Mouse (Mus musculus) effector memory CD4-positive, alpha-beta T cell, adult 7 months (primary cell): ENCODE results near the gene Vmn2r75. TPM values are rescaled to one million over a fixed set of nuclear protein-coding genes. Genes with fewer than 3 reads are reported as not detected.

Source experiments
- polyA plus RNA-seq: library from polyadenylated mRNA; unstranded; fragments of 100-300 nt; shearing (Covaris generic); gene quantifications from one replicate; pipeline ENCODE4 v1.2.1, GENCODE M21; 2017

Vmn2r75 gene
- polyA plus RNA-seq: not detected

GRCm38 (mm10) chr7:86171678-86172077, at the start of gene Vmn2r75:
TSS of gene Vmn2r75 (minus strand) at chr7:86171778.

Other genes with a start within 250 kb of the Vmn2r75 start
- 0.05 TPM for gene Vmn2r74, start 210.1 kb downstream of the Vmn2r75 start, polyA plus RNA-seq
- gene Vmn2r76, start 74.5 kb upstream of the Vmn2r75 start, polyA plus RNA-seq: 0.20 TPM
- gene Olfr310, start 105.4 kb upstream of the Vmn2r75 start, polyA plus RNA-seq: not detected
- not detected for gene Olfr309, start 141.9 kb upstream of the Vmn2r75 start, polyA plus RNA-seq
- gene Olfr308, start 153.9 kb upstream of the Vmn2r75 start, polyA plus RNA-seq: not detected
- 0.11 TPM for gene Olfr307, start 165.8 kb upstream of the Vmn2r75 start, polyA plus RNA-seq
- not detected for gene Olfr305, start 195.2 kb upstream of the Vmn2r75 start, polyA plus RNA-seq
- not detected for gene Olfr304, start 214.9 kb upstream of the Vmn2r75 start, polyA plus RNA-seq
- gene Olfr303, start 226.0 kb upstream of the Vmn2r75 start, polyA plus RNA-seq: not detected
- not detected for gene Olfr301, start 232.1 kb upstream of the Vmn2r75 start, polyA plus RNA-seq